Mouse (Mus musculus) thymus, postnatal 10 days (tissue): ENCODE results near the gene Ppp1r12b.

Source experiments
- DNase-seq, 2 experiments: peaks; one replicate each; pipeline ENCODE4 v3.0.0; 2021; ENCODE audit warnings: low spot score in 2 of 2

The Ppp1r12b gene

GRCm38 (mm10) chr1:134721486-134721885 lies 234.3 kb downstream of the Ppp1r12b start:
- no peak for DNase-seq

GRCm38 (mm10) chr1:134719718-134720304 lies 235.9 kb downstream of the Ppp1r12b start:
- DNase-seq: no peak

- DNase-seq: no peak
These were observed 240.7 kb downstream of the Ppp1r12b start for GRCm38 (mm10) chr1:134715092-134715491.

- no peak for DNase-seq
These were observed 241.6 kb downstream of the Ppp1r12b start for GRCm38 (mm10) chr1:134714166-134714565.

- DNase-seq: no peak
These were observed 242.2 kb downstream of the Ppp1r12b start for GRCm38 (mm10) chr1:134713421-134713969.

- DNase-seq: no peak
These were observed 242.9 kb downstream of the Ppp1r12b start for GRCm38 (mm10) chr1:134712781-134713299.

- DNase-seq: no peak
These were observed 244.1 kb downstream of the Ppp1r12b start for GRCm38 (mm10) chr1:134711653-134712052.

GRCm38 (mm10) chr1:134711061-134711460 lies 244.7 kb downstream of the Ppp1r12b start:
- no peak for DNase-seq

GRCm38 (mm10) chr1:134709411-134710306 lies 246.1 kb downstream of the Ppp1r12b start:
- no peak for DNase-seq

- peak; percentile 60 to 64 for DNase-seq
These were observed 246.8 kb downstream of the Ppp1r12b start for GRCm38 (mm10) chr1:134708801-134709385.

- DNase-seq: no peak
These were observed 247.5 kb downstream of the Ppp1r12b start for GRCm38 (mm10) chr1:134708274-134708673.

- no peak for DNase-seq
These were observed 248.2 kb downstream of the Ppp1r12b start for GRCm38 (mm10) chr1:134707516-134707915.

GRCm38 (mm10) chr1:134706549-134706948 lies 249.2 kb downstream of the Ppp1r12b start:
- DNase-seq: no peak
